Mouse (Mus musculus) skeletal muscle tissue, adult 2 months (tissue): ENCODE data around the gene Lrrc19.

Source experiments
- DNase-seq: peaks from one replicate; pipeline ENCODE4 v3.0.0-alpha.2; 2012; ENCODE audit warnings: low read depth, low spot score

The Lrrc19 gene

GRCm38 (mm10) chr4:94591765-94592381, 58.1 kb downstream of the Lrrc19 start:
- DNase-seq: no peak
